Comparison of ENCODE assay signal across 22 mouse cellular contexts in genomic region chr10:117238603-117239002, GRCm38 (mm10). TPM values are rescaled to one million over a fixed set of nuclear protein-coding genes. Genes with fewer than 3 reads are reported as not detected.
"Had no signal": no experiment of that assay in that cellular context is flagged by ENCODE, and none has a peak within 500 bp of the region (broad histone marks: within the 10 kb centered on the region; RNA-seq: fewer than 3 reads in every experiment).

Gene 9530003J23Rik (minus strand): TSS chr10:117238703.

- DNase-seq: cerebellum, adult 8-10 months; cerebellum, adult 9-10 months; cerebellum, adult 9-11 months; cerebellum, postnatal 10 days; cerebellum, postnatal 14 days; cerebellum, postnatal 25 days; cerebellum, postnatal 36 days; embryo, embryonic 11 days; forebrain, postnatal 0 days; gastrocnemius, adult 2 months; gastrocnemius, postnatal 10 days; gastrocnemius, postnatal 14 days; gastrocnemius, postnatal 25 days; gastrocnemius, postnatal 36 days; heart, adult 18-20 months; heart, adult 2 months had no signal

RNA-seq across cellular contexts. Expression of gene 9530003J23Rik, which starts in this region (rescaled TPM):
- total RNA-seq: common myeloid progenitor, adult 5-6 weeks; forebrain, postnatal 0 days; gastrocnemius, adult 18-20 months; gastrocnemius, adult 2 months; gastrocnemius, adult 8-10 months; gastrocnemius, postnatal 10 days; gastrocnemius, postnatal 14 days; gastrocnemius, postnatal 25 days; gastrocnemius, postnatal 36 days; gastrocnemius, postnatal 4 days; granulocyte monocyte progenitor cell, adult 5-6 weeks; heart, adult 18-20 months; heart, adult 2 months; heart, adult 8-10 months had no signal
